In the genomic region with DNA sequence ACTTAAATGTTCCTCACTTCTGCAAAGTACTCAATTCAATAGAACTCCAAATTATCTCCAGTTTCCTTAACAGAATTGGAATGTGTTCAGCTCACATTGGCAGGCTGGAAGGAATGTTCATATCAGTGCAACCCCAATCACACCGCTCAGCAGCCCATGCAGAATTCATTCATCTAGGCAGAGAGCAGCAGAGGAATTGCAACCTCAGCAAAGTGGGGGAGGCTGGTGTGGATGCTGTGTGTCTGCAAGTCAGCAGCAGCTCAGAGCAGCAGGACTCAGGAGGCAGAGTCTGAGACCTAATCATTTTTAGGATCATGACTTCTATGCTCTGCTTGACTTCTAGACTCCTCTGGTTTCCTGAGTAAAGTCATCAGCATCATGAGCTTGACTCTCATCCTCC, we compare ENCODE assay signal across 16 mouse cellular contexts.
"Had no signal": no experiment of that assay in that cellular context is flagged by ENCODE, and none has a peak within 500 bp of the region (broad histone marks: within the 10 kb centered on the region; RNA-seq: fewer than 3 reads in every experiment).

No protein-coding gene starts in this region.

- DNase-seq: kidney, postnatal 10 days; kidney, postnatal 4 days; liver; lung, adult 18-20 months; right cerebral cortex, adult 18-20 months; right cerebral cortex, postnatal 25 days; thymus, postnatal 4 days had no signal

- H3K27ac ChIP-seq: layer of hippocampus, adult 2 months; limb, embryonic 12.5 days; liver, embryonic 14.5 days; macrophage; midbrain, embryonic 15.5 days; stomach, postnatal 0 days had no signal

- H3K4me3 ChIP-seq: layer of hippocampus, adult 2 months; limb, embryonic 12.5 days; megakaryocyte, embryonic 14.5 days; midbrain, embryonic 15.5 days had no signal

- H3K4me2 ChIP-seq: limb, embryonic 12.5 days; midbrain, embryonic 11.5 days; midbrain, embryonic 15.5 days had no signal

- H3K4me1 ChIP-seq: limb, embryonic 12.5 days; megakaryocyte, embryonic 14.5 days; midbrain, embryonic 15.5 days had no signal

- H3K9me3 ChIP-seq: limb, embryonic 12.5 days; midbrain, embryonic 15.5 days had no signal

- H3K9ac ChIP-seq: limb, embryonic 12.5 days; liver, embryonic 14.5 days; midbrain, embryonic 15.5 days had no signal

- H3K36me3 ChIP-seq: limb, embryonic 12.5 days; midbrain, embryonic 15.5 days had no signal

- H3K27me3 ChIP-seq: limb, embryonic 12.5 days; megakaryocyte, embryonic 14.5 days; midbrain, embryonic 15.5 days had no signal

- ATAC-seq: lung, postnatal 0 days; midbrain, embryonic 15.5 days had no signal
